Mouse (Mus musculus) monocyte, adult 5-6 weeks (primary cell): ENCODE data around the gene Atp2a1. TPM values are rescaled to one million over a fixed set of nuclear protein-coding genes. Genes with fewer than 3 reads are reported as not detected.
A peak's percentile ranks its signal among the peaks of the same experiment; 100 is the strongest.
"Not testable (repeated sequence)": the region's sequence is repeated elsewhere in the genome, so short reads cannot be mapped to it uniquely, and the experiment has no call there.

Source experiments
- ATAC-seq: fragments of 153-309, 156-312 bp; replicated peaks from 2 replicates; pipeline ENCODE4 v1.8.0; 2017; ENCODE audit warnings: mild to moderate bottlenecking; ENCODE audit not compliant: low TSS enrichment, insufficient number of reproducible peaks, severe bottlenecking, poor library complexity, low FRiP score
- total RNA-seq: library from RNA; stranded (forward); fragments of 200-1000, 200-491, 200-594 nt; gene quantifications from 3 replicates; pipeline ENCODE4 v1.2.3, GENCODE M21; 2017

Atp2a1 gene
- 0.10 to 0.58 TPM (median 0.32 TPM) in 3 replicates for total RNA-seq

GRCm38 (mm10) chr7:126463004-126463403 lies at the start of gene Atp2a1:
Gene Atp2a1 (minus strand): TSS chr7:126463108.
- ATAC-seq = no peak

GRCm38 (mm10) chr7:126511287-126511686 lies 48.4 kb upstream of the Atp2a1 start:
- ATAC-seq = no peak

DNA sequence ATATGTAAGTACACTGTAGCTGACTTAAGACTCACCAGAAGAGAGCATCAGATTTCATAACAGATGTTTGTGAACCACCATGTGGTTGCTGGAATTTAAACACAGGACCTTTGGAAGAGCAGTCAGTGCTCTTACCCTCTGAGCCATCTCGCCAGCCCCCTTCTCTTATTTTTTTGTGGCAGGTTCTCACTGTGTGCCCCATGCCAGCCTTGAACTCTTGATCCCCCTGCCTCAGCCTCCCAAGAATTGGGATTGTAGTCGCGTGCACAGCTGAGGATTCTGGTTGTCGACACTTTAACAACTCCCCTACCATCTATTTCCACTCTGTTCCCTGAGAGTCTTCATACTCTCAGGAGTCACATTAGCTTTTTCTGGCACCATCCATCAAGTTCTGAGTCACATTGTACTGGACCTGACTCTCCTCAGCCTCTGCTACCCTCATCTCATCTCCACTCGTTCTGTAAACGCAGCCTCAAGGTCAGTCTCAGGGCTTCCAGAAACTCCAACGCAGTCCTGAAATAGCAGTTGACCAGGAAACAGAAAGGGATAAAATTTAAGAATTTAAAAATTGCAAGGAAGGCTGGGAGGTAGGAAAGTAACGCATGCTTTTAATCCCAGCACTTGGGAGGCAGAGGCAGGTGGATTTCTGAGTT lies 44.3 kb upstream of the Atp2a1 start:
- ATAC-seq = no peak

DNA sequence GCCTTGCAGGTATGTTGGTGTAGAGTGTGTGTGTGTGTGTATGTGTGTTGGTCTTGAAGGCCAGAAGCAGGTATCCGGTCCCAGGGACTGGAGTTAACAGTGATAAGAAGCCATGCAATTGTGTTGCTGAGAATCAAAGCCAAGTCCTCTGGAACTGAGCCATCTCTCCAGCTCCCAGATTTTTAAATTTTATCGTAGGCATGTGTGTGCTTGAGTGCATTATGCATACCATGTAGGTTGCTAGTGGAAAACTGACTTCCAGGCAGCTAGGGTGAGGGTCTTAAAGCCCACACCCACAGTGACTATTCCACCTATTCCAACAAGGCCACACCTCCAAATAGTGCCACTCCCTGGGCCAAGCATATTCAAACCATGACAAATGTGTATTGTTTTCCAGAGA lies 42.0 kb upstream of the Atp2a1 start:
- no peak for ATAC-seq

- ATAC-seq = peak; percentile 90
Observed at GRCm38 (mm10) chr7:126503273-126503878, 40.5 kb upstream of the Atp2a1 start, which contains the start of gene Atxn2l. Gene Atxn2l (minus strand): TSS chr7:126503437.

DNA sequence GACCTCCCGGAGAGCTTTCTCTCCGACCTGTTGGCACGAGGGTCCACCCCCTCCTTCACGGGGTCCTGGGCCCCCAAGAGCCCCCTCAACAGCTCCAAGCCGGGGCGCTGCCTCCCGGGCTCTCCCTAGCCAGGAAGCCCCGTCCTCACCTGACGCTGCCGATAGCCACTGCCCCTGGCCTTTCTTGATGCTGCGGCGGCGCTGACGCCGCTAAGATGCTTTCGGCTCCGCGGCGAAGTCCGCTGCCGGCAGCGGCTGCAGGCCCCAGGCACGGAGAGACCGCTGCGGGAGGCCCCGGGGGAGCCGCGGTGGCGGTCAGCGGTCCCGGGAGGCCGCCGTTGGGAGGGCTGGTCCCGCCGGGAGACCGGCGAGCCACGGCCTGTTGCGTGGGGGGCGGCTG lies 39.8 kb upstream of the Atp2a1 start:
- ATAC-seq = no peak

GRCm38 (mm10) chr7:126502023-126502741 lies 39.3 kb upstream of the Atp2a1 start:
- ATAC-seq = peak; percentile 47

- ATAC-seq = no peak
Observed at GRCm38 (mm10) chr7:126501684-126502022, 38.7 kb upstream of the Atp2a1 start.

DNA sequence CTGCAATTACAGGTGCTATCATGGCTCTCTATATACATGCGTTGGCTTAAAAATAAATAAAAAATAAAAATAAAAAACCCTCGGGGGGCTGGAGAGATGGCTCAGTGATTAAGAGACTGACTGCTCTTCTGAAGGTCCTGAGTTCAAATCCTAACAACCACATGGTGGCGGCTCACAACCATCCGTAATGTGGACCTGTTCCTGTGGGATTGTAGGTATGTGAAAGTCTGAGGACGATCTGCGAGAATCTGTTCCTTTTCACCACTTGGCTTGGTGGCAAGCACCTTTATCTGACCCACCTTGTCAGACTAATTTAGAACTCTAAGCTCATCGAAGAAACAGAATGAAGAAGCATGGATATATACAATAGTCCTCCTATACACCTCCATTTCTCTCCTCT lies 36.5 kb upstream of the Atp2a1 start:
- no peak for ATAC-seq

DNA sequence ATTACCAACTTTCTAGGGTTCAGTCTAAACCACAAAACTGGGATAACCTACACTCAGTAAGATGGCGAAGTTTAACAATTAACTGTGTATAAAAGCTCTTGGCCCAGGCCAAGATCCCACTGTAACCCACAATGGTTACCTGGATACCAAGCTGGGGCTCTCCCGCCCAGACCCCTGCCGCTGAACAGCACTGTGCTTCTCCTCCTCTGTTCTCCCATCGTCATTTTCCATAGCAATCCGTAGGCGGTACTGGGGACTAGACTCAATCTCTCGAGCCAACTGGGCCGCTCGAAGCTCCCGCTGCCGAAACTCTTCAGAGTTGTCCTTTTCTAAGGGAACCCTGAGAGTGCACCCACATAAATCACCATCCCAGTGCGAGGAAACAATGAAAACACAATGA lies 35.1 kb upstream of the Atp2a1 start:
- ATAC-seq = no peak

GRCm38 (mm10) chr7:126496475-126496874 lies 33.6 kb upstream of the Atp2a1 start:
- no peak for ATAC-seq

GRCm38 (mm10) chr7:126494120-126494519 lies 31.2 kb upstream of the Atp2a1 start:
- no peak for ATAC-seq

GRCm38 (mm10) chr7:126491973-126492372 lies 29.1 kb upstream of the Atp2a1 start:
- ATAC-seq = no peak

GRCm38 (mm10) chr7:126491005-126491404 lies 28.1 kb upstream of the Atp2a1 start:
- no peak for ATAC-seq

DNA sequence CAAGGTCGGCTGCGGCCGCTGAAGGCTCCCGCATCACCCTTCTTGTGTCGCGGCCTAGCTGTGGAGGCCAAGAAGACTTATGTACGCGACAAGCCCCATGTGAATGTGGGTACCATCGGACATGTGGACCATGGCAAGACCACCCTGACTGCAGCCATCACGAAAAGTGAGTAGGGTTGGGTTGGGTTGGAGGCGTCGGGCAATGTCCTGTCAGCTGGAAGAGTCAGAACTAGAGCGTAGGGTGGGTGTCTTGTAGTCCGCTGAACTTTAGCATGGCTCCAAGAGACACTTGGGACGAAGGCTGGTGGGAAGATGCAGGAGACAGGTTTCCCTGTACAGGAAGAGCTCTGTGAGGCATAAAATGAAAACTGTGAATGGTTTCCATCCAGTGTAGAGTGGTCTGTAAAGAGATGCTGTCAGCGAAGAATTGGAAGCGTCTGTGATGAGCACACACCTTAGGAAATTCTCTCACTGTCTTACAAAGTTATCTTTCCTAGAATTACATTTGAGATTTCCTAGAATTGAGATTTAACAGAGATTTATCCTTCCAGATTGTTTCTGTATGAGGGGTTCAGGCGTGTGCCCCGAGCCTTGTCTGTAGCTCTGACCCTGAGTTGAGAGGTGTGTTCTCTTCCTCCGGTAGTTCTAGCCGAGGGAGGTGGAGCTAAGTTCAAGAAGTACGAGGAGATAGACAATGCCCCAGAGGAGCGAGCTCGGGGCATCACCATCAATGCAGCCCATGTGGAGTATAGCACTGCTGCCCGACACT lies 24.9 kb upstream of the Atp2a1 start:
- ATAC-seq = not testable (repeated sequence)

- peak; percentile 91 for ATAC-seq
Observed at GRCm38 (mm10) chr7:126487052-126487483, 24.2 kb upstream of the Atp2a1 start, which contains the start of gene Tufm. Gene Tufm (plus strand): TSS chr7:126487361.

DNA sequence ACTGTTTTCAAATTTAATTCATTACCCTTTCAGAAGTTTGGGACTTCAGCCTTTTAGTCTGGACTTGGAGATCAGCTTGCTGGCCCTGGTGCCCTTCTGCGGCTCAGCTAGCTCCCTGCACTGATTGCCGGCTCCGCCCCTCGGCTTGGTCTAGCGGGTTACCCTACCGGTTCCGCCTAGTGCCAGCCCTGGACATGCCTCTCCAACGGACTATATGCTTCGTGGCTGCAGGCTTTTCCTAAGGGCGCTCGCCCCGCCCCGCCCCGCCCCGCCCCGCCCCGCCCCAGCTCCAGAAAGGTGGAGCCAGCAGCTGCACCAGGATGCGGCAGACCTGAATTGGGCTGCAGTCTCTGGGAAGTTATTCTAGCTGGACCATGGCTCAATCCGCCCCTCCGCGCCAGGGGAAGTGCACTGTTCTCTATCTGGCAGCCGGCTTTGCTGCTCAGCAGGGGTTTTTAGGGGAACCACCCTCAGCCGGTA lies 19.5 kb upstream of the Atp2a1 start:
- ATAC-seq = peak; percentile 79

DNA sequence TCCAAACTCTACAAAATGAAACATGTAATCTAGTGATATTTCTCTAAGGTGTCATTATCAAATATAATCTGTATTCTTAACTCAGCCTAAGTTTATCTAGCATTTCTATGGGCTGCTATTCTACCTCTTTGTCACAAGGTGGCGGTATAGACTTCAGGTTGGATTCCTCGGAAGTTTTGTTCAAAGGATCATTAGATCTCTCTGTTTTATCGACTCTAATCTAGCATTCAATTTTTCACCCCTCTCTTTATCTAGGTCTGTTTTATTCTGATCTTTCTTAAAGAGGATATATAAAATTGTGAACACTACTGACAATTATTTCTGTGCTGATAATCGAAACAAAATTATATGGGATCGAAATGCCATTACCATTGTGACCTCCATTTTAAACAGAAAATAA lies 18.8 kb upstream of the Atp2a1 start:
- ATAC-seq = no peak

DNA sequence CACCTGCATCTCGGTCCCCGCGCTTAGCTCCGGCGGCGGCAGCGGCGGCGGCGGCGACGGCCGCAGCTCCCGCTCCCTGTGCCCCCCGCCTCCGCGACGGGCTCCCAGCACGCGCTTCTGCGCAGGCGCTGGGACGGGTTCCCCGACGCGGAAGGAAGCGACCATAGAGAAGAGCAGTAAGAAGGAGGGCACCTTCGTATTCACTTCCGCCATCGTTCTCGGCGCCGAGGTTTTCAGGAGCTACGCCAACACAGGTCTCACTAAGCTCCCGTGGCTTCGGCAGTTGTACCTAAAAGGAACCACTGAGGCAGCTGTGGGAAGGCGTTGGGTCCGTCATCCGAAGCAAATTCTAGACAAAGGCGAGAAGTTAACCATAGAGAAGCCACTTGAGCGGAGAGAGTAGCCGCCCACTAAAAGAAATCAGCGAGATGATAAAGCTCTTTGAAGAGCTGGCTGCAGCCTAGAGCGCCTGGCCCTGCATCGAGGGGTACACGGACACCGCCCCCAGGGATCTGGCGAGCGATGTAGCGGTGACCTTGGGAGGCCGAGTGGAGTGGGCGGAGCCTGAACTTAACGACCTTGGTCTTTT lies 12.2 kb upstream of the Atp2a1 start, which contains the start of gene Sh2b1:
Gene Sh2b1, minus strand, starts transcription at position 432 of the 589 bp plus-strand sequence.
- peak; percentile 83 for ATAC-seq
